Mouse (Mus musculus): ENCODE results near the gene Fibp.

DNA sequence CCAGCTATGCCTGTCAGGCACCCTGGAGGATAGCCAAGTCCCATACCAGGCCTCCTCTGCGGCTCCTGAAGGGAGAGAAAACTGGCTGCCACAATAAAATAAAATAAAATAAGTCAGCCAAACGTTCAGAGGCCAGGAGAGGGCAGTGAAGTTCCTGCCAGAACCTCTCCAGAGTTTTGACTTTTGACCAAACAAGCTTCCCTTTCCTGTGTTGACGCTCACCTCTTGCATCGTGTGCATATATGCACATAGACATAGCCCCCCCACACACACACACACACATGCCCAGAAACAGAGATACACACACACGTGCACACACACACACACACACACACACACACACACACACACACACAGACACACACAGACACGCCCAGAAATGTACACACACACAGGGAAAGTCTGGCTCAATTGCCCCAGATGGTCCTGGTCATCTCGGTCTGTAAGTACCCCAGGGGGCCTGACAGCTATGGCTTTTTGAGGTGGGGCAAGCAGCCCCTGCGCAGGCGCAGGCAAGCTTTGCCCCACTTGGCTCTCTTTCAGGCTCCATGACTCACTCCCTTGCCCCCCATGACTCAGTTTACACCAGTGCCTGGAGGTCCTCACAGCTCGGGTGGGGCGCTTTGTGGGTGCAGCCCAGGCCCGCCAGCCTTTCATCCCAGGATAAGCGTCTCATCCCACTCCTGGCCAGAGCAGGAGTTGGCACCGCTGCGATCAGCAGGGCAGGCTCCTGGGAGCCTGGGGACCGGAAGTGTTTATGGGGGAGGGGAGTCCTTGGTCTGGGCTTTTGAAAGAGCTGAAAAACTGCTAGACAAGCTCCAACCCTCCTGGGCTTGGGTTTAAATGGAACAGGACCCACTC lies 27.2 kb upstream of the Fibp start:
- no peak for TF ChIP-seq POLR2A (IDR thresholded peaks at IDR 0.05; ENCODE audit: insufficient read depth, low read length)
- no peak for TF ChIP-seq CTCF (IDR thresholded peaks at IDR 0.05; ENCODE audit: low read depth, low read length)
- no peak for TF ChIP-seq EP300 (IDR thresholded peaks at IDR 0.05; ENCODE audit: insufficient read depth, low read depth, low read length)

Data from ES-Bruce4 (cell line).